Mouse (Mus musculus): ENCODE data around the gene Hyal3.

- TF ChIP-seq POLR2A (IDR thresholded peaks at IDR 0.05; ENCODE audit: borderline replicate concordance, insufficient read depth, low read length): no peak
- TF ChIP-seq CTCF (IDR thresholded peaks at IDR 0.05; ENCODE audit: borderline replicate concordance, insufficient read depth, low read depth, low read length): no peak
Observed at GRCm38 (mm10) chr9:107583174-107583573, 2.6 kb downstream of the Hyal3 start.
